Mouse (Mus musculus) forebrain, embryonic 15.5 days (tissue): ENCODE measurements around the gene Gpr88. TPM values are rescaled to one million over a fixed set of nuclear protein-coding genes. Genes with fewer than 3 reads are reported as not detected.

Source experiments
- ATAC-seq: fragments of 200-750 bp; cut with Nextera tagmentation; replicated peaks from 2 replicates; pipeline ENCODE4 v1.8.0; 2017; ENCODE audit warnings: mild to moderate bottlenecking, moderate TSS enrichment, moderate library complexity
- H3K27ac ChIP-seq: fragments of 300-500 bp; sonication (generic); replicated peaks from 2 replicates; pipeline ENCODE4 v1.5.1; 2015; ENCODE audit warnings: mild to moderate bottlenecking, inconsistent platforms
- H3K27me3 ChIP-seq: fragments of 300-500 bp; sonication (generic); 2 replicates; pipeline ENCODE4 v1.6.1; 2015; ENCODE audit warnings: inconsistent platforms
- H3K36me3 ChIP-seq: fragments of 300-500 bp; sonication (generic); 2 replicates; pipeline ENCODE4 v1.6.1; 2015; ENCODE audit warnings: mild to moderate bottlenecking, inconsistent platforms
- H3K4me1 ChIP-seq: fragments of 300-500 bp; sonication (generic); 2 replicates; pipeline ENCODE4 v1.6.1; 2015; ENCODE audit warnings: inconsistent platforms
- H3K4me2 ChIP-seq: fragments of 300-500 bp; sonication (generic); replicated peaks from 2 replicates; pipeline ENCODE4 v1.6.1; 2015; ENCODE audit warnings: mild to moderate bottlenecking, inconsistent platforms
- H3K4me3 ChIP-seq: fragments of 300-500 bp; sonication (generic); 2 replicates; pipeline ENCODE4 v1.5.1; 2015; ENCODE audit warnings: mild to moderate bottlenecking, inconsistent platforms
- H3K9ac ChIP-seq: fragments of 300-500 bp; sonication (generic); replicated peaks from 2 replicates; pipeline ENCODE4 v1.6.1; 2015; ENCODE audit warnings: mild to moderate bottlenecking, inconsistent platforms
- H3K9me3 ChIP-seq: fragments of 300-500 bp; sonication (generic); 2 replicates; pipeline ENCODE4 v1.6.1; 2016; ENCODE audit warnings: inconsistent platforms
- WGBS: fragments of 180-500 bp; shearing (Covaris S2); methylation state at CpG from one replicate; pipeline ENCODE4 v1.1.7; 2015; ENCODE audit warnings: mixed read lengths; 5-methylcytosine and 5-hydroxymethylcytosine counted together
- polyA plus RNA-seq: library from polyadenylated mRNA; unstranded; fragments of >200 nt; fragmentation: Nextera tagmentation; extraction: Ambion mirVana; gene quantifications from 2 replicates; pipeline ENCODE4 v1.2.1, GENCODE M21; 2015

The Gpr88 gene
- polyA plus RNA-seq, 1 experiment from 2014 or later = 18.6 TPM

DNA sequence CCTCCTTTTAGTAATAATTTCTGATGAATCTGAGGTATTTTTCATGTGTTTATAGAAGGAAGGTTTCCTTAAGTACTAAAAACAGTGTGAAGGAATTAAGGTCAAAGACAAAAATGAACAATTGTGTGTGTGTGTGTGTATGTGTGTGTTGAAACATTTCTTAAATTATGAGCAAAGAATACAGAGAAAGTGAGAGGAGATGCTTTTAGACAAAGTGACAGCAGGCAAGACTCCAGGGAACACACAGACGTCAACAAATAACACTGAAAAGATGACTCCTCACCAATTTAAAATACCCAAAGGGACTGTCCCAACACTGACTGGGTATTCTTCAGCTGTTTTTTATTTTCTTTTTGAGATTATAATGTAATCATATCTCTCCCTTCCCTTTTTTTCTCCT is 37.0 kb downstream of the Gpr88 start:
- no peaks in the 10 kb centered on the region for H3K9me3 ChIP-seq
- H3K27me3 ChIP-seq = no peaks in the 10 kb centered on the region
- H3K4me1 ChIP-seq = no peaks in the 10 kb centered on the region
- no peak overlapping the region for H3K4me2 ChIP-seq
- 85% methylated on average over 1 of the region's 1 CpGs for WGBS
- no peak for ATAC-seq
- H3K9ac ChIP-seq = no peak overlapping the region
- no peak overlapping the region for H3K4me3 ChIP-seq
- H3K27ac ChIP-seq = no peak overlapping the region
- no peaks in the 10 kb centered on the region for H3K36me3 ChIP-seq

DNA sequence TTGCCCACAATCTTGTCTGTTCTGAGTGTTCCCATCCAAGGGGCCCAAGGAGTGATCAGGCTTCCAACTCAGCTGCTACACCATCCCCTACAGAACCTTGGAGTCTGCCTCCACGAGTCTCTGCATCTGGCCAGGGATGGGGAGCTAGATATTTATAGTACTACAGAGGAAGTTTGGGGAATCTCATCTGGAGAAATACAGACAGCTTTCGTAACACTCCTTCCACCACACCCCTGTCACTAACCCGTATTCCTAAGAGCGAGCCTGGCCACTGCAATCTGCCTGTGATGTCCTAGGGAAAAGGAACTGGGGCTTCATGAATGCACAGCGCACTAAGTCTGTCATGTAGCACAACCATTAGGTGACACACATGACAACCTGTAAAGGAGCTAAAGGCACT is 41.7 kb downstream of the Gpr88 start:
- Histone ChIP-seq H3K36me3 (no peaks in the 10 kb centered on the region), H3K4me3 (no peak overlapping the region), H3K9ac (no peak overlapping the region), H3K27ac (no peak overlapping the region), H3K4me1 (no peaks in the 10 kb centered on the region), H3K9me3 (no peaks in the 10 kb centered on the region), H3K27me3 (no peaks in the 10 kb centered on the region), H3K4me2 (no peak overlapping the region)
- 91% methylated on average over 5 of the region's 5 CpGs for WGBS
- ATAC-seq = no peak

- Histone ChIP-seq H3K36me3 (no peaks in the 10 kb centered on the region), H3K4me2 (no peak overlapping the region), H3K9me3 (no peaks in the 10 kb centered on the region), H3K4me3 (no peak overlapping the region), H3K9ac (no peak overlapping the region), H3K27ac (no peak overlapping the region), H3K27me3 (no peaks in the 10 kb centered on the region), H3K4me1 (no peaks in the 10 kb centered on the region)
- 80% methylated on average over 8 of the region's 8 CpGs for WGBS
- ATAC-seq = no peak
These were observed 42.6 kb downstream of the Gpr88 start for GRCm38 (mm10) chr3:116210720-116211121.

DNA sequence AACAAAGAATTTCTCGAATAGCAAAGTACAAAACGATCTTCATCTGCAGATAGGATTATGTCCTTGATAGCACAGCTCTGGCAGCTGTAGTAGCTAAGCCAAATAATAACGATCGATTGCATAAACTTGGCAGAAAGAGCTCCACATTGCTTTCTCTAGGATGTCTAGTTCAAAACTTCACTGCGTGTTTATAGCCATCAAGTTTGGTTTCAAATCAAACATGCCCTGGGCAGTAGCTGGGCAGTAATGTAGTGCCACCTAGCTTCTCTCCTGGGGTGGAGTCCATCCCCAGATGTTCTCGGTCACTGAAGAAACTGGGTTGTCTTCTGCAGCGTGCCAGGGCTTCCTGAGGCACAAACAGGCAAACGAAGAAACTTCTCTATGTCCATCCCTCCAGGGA is 44.1 kb downstream of the Gpr88 start:
- WGBS = 81% methylated on average over 8 of the region's 8 CpGs
- no peaks in the 10 kb centered on the region for H3K9me3 ChIP-seq
- H3K36me3 ChIP-seq = no peaks in the 10 kb centered on the region
- no peak overlapping the region for H3K27ac ChIP-seq
- no peaks in the 10 kb centered on the region for H3K27me3 ChIP-seq
- no peak overlapping the region for H3K9ac ChIP-seq
- no peak overlapping the region for H3K4me3 ChIP-seq
- ATAC-seq = no peak
- H3K4me1 ChIP-seq = no peaks in the 10 kb centered on the region
- no peak overlapping the region for H3K4me2 ChIP-seq

DNA sequence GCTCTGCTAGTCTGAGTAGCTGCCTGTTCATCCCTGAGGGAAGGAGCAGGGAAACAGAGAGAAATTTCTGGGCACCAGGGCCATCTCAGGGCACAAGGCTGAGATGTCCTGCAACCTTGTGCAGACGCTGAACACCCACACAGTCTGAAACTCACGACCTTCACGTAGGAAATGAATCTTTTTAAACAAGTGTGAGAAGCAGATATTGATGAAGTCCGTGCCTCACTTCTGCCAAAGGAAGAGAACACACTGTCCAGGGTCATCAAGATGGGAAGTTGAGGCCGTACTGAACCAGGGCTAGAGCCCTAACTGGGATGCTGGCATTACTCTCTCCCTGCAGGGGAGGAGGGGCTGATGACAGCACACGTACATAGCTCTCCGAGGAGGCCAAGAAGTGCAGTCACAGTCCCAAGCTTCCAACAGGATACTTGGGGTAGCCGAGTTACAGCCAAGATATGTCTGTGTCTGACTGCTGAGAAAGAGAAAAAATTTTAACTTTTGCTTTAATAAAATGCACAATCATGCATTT is 46.9 kb downstream of the Gpr88 start:
- no peaks in the 10 kb centered on the region for H3K9me3 ChIP-seq
- no peak overlapping the region for H3K4me3 ChIP-seq
- no peak overlapping the region for H3K4me2 ChIP-seq
- H3K4me1 ChIP-seq = no peaks in the 10 kb centered on the region
- no peak overlapping the region for H3K9ac ChIP-seq
- no peak overlapping the region for H3K27ac ChIP-seq
- no peaks in the 10 kb centered on the region for H3K27me3 ChIP-seq
- 79% methylated on average over 8 of the region's 8 CpGs for WGBS
- ATAC-seq = no peak
- no peaks in the 10 kb centered on the region for H3K36me3 ChIP-seq

GRCm38 (mm10) chr3:116205346-116206219 is 47.7 kb downstream of the Gpr88 start:
- no peaks in the 10 kb centered on the region for H3K36me3 ChIP-seq
- no peak for ATAC-seq
- H3K9me3 ChIP-seq = no peaks in the 10 kb centered on the region

DNA sequence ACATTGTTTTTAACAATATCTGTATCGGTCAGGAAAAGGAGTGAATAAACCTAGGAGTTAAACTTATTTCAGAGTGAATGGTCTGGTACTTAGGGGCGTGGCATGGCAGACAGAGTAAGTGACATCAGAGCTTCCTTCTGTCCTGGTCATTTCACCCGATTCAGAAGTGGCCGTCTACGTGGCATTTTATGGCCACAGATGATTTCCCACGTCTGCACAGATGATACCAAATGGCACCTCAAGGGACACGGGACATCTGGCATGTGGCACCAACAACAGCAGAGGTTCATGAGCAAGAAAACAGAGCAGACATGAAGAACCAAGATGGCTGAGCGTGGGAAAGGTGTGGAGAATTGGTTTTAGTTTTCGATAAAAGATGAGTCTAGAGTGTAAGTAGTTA is 48.7 kb downstream of the Gpr88 start:
- H3K27me3 ChIP-seq = no peaks in the 10 kb centered on the region
- ATAC-seq = no peak
- no peak overlapping the region for H3K27ac ChIP-seq
- H3K4me2 ChIP-seq = no peak overlapping the region
- H3K9me3 ChIP-seq = no peaks in the 10 kb centered on the region
- H3K36me3 ChIP-seq = no peaks in the 10 kb centered on the region
- WGBS = 83% methylated on average over 9 of the region's 9 CpGs
- H3K4me1 ChIP-seq = no peaks in the 10 kb centered on the region; the same call in 1 of the 2 replicates
- H3K9ac ChIP-seq = no peak overlapping the region
- H3K4me3 ChIP-seq = no peak overlapping the region

More at GRCm38 (mm10) chr3:116205346-116206219, 47.7 kb downstream of the Gpr88 start:
- H3K4me3 ChIP-seq = no peak overlapping the region
- no peak overlapping the region for H3K9ac ChIP-seq
- H3K27ac ChIP-seq = no peak overlapping the region
- no peaks in the 10 kb centered on the region for H3K4me1 ChIP-seq
- 85% methylated on average over 13 of the region's 13 CpGs for WGBS
- H3K4me2 ChIP-seq = no peak overlapping the region
- no peaks in the 10 kb centered on the region for H3K27me3 ChIP-seq

- 62% methylated on average over 3 of the region's 3 CpGs for WGBS
- no peak for ATAC-seq
- Histone ChIP-seq H3K4me3 (no peak overlapping the region), H3K27me3 (no peaks in the 10 kb centered on the region), H3K4me1 (no peaks in the 10 kb centered on the region; the same call in 1 of the 2 replicates), H3K9ac (no peak overlapping the region), H3K9me3 (no peaks in the 10 kb centered on the region), H3K36me3 (no peaks in the 10 kb centered on the region), H3K4me2 (no peak overlapping the region), H3K27ac (no peak overlapping the region)
These were observed 49.4 kb downstream of the Gpr88 start for GRCm38 (mm10) chr3:116203942-116204341.

GRCm38 (mm10) chr3:116200060-116200459 is 53.2 kb downstream of the Gpr88 start:
- 44% methylated on average over 10 of the region's 10 CpGs for WGBS
- Histone ChIP-seq H3K27ac (no peak overlapping the region), H3K9me3 (no peaks in the 10 kb centered on the region), H3K4me2 (no peak overlapping the region), H3K36me3 (no peaks in the 10 kb centered on the region), H3K27me3 (no peaks in the 10 kb centered on the region), H3K9ac (no peak overlapping the region), H3K4me3 (no peak overlapping the region), H3K4me1 (no peaks in the 10 kb centered on the region; the same call in 1 of the 2 replicates)
- ATAC-seq = peak; percentile 69; the same call in 1 of the 2 replicates

Other genes with a start within 250 kb of the Gpr88 start
- 16.6 and 20.7 TPM in 2 replicates for gene Slc30a7, start 246.1 kb downstream of the Gpr88 start, polyA plus RNA-seq
- gene Extl2, start 246.0 kb downstream of the Gpr88 start, polyA plus RNA-seq = 23.4 and 24.6 TPM in 2 replicates
- gene Vcam1, start 123.8 kb downstream of the Gpr88 start, polyA plus RNA-seq = 26.2 and 29.2 TPM in 2 replicates
- gene Cdc14a, start 170.5 kb upstream of the Gpr88 start, polyA plus RNA-seq = 8.5 TPM in 2 replicates